Mouse (Mus musculus) forebrain, embryonic 11.5 days (tissue): ENCODE data around the gene 4931406P16Rik. TPM values are rescaled to one million over a fixed set of nuclear protein-coding genes. Genes with fewer than 3 reads are reported as not detected.

Experiments used
- ATAC-seq: fragments of 200-750 bp; cut with Nextera tagmentation; replicated peaks from 2 replicates; pipeline ENCODE4 v1.8.0; 2017; ENCODE audit warnings: moderate TSS enrichment; ENCODE audit not compliant: low FRiP score
- DNase-seq: peaks from one replicate; pipeline ENCODE4 v3.0.0-alpha.2; 2017; ENCODE audit warnings: low spot score
- H3K27ac ChIP-seq: fragments of 300-500 bp; sonication (generic); 2 replicates; pipeline ENCODE4 v1.5.1; 2014; ENCODE audit warnings: low read depth, low read length
- H3K27me3 ChIP-seq: fragments of 300-500 bp; sonication (generic); 2 replicates; pipeline ENCODE4 v1.6.1; 2014; ENCODE audit warnings: mild to moderate bottlenecking, low read length, mixed read lengths; ENCODE audit not compliant: control insufficient read depth, insufficient read depth
- H3K36me3 ChIP-seq: fragments of 300-500 bp; sonication (generic); 2 replicates; pipeline ENCODE4 v1.6.1; 2014; ENCODE audit warnings: mild to moderate bottlenecking, low read length, moderate library complexity, mixed read lengths; ENCODE audit not compliant: control insufficient read depth, insufficient read depth
- H3K4me1 ChIP-seq: fragments of 300-500 bp; sonication (generic); replicated peaks from 2 replicates; pipeline ENCODE4 v1.6.1; 2014; ENCODE audit warnings: low read length, mixed read lengths; ENCODE audit not compliant: control insufficient read depth, insufficient read depth
- H3K4me2 ChIP-seq: fragments of 300-500 bp; sonication (generic); 2 replicates; pipeline ENCODE4 v1.6.1; 2014; ENCODE audit warnings: low read depth, mild to moderate bottlenecking, low read length, moderate library complexity, mixed read lengths; ENCODE audit not compliant: severe bottlenecking
- H3K4me3 ChIP-seq: fragments of 300-500 bp; sonication (generic); 2 replicates; pipeline ENCODE4 v1.5.1; 2014; ENCODE audit warnings: low read depth, low read length
- H3K9ac ChIP-seq: fragments of 300-500 bp; sonication (generic); 2 replicates; pipeline ENCODE4 v1.6.1; 2014; ENCODE audit warnings: low read length
- H3K9me3 ChIP-seq: fragments of 300-500 bp; sonication (generic); 2 replicates; pipeline ENCODE4 v1.6.1; 2016; ENCODE audit warnings: low read length, mixed read lengths; ENCODE audit not compliant: control insufficient read depth
- WGBS: fragments of 180-500 bp; shearing (Covaris S2); extraction: QIAGEN DNeasy Blood & Tissue Kit; methylation state at CpG from one replicate; pipeline ENCODE4 v1.1.7; 2014; 5-methylcytosine and 5-hydroxymethylcytosine counted together
- polyA plus RNA-seq: library from polyadenylated mRNA; unstranded; fragments of >200 nt; fragmentation: Nextera tagmentation; extraction: Ambion mirVana; gene quantifications from 2 replicates; pipeline ENCODE4 v1.2.1, GENCODE M21; 2014

4931406P16Rik gene
- polyA plus RNA-seq, 1 experiment from 2014 or later = 32.7 TPM

DNA sequence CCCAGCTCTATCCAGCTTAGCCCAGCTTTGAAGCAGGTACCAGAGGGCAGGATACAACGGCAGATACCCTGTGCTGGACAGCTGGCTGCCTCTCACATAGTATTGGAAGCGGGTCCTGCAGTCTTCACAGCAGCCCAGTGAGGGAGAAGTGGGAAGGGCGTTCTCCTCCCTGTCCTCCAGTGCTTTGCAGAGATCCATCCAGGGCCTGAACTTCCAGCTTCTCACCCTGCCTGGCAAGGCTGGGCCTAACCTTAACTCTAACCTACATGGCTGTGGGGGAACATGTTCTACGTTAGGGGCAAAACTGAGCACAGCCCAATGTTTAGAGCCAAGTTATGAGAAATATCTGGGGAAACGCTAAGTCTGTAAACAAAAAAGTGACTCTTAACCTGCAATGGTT is 7.8 kb upstream of the 4931406P16Rik start:
- H3K27me3 ChIP-seq = no peaks in the 10 kb centered on the region
- H3K4me1 ChIP-seq = no peaks in the 10 kb centered on the region
- no peak overlapping the region for H3K4me2 ChIP-seq
- no peaks in the 10 kb centered on the region; the same call in 1 of the 2 replicates for H3K9me3 ChIP-seq
- DNase-seq (no peak), ATAC-seq (no peak)
- H3K36me3 ChIP-seq = no peaks in the 10 kb centered on the region
- H3K27ac ChIP-seq = no peak overlapping the region
- 84% methylated on average over 5 of the region's 5 CpGs for WGBS
- no peak overlapping the region for H3K4me3 ChIP-seq
- H3K9ac ChIP-seq = no peak overlapping the region

DNA sequence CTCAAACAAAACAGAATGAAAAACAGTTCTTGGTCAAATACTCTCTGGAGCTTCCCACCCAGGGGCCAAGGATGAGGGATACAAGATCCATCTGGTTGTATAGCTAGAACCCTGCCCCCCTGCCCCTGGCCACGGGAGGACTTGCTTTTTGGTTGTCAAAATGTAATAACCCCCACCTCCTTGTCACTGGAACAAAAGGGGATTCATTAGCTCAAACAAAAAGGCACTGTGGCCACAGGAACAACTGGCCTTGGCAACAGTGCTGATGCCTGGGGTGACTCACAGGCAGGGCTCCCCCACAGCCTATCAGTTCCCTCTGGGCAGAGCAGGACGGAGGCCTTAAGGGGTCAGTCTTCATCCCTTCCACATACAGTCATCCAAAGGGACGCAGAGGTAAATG is 6.6 kb upstream of the 4931406P16Rik start:
- Histone ChIP-seq H3K4me1 (no peaks in the 10 kb centered on the region), H3K4me2 (no peak overlapping the region), H3K27ac (no peak overlapping the region), H3K27me3 (no peaks in the 10 kb centered on the region), H3K9me3 (no peaks in the 10 kb centered on the region; the same call in 1 of the 2 replicates), H3K4me3 (no peak overlapping the region), H3K9ac (no peak overlapping the region), H3K36me3 (no peaks in the 10 kb centered on the region)
- WGBS = 31% methylated on average over 3 of the region's 3 CpGs
- no peak for ATAC-seq
- DNase-seq = no peak

DNA sequence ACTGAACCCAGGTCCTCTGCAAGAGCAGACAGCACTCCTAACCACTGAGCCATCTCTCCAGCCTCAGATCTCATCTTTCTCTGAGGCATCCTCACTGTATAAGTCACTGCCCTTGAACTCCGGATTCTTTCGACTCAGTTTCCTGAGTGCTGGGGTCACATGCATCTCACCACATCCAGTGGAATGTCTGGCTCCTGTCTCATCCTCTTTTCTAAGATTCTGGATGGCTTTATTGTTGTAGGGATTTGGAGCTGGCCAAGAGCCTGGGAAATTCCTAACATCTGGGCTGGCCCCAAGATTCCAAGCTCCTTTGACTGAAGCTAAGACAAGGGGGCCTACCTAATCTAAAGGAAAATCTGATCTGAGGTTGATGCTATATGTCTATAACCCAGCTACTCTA is 5.8 kb upstream of the 4931406P16Rik start:
- Histone ChIP-seq H3K27me3 (no peaks in the 10 kb centered on the region), H3K9ac (no peak overlapping the region), H3K4me2 (no peak overlapping the region), H3K4me3 (no peak overlapping the region), H3K4me1 (no peaks in the 10 kb centered on the region), H3K9me3 (no peaks in the 10 kb centered on the region; the same call in 1 of the 2 replicates), H3K27ac (no peak overlapping the region), H3K36me3 (no peaks in the 10 kb centered on the region)
- 92% methylated on average over 2 of the region's 2 CpGs for WGBS
- ATAC-seq (no peak), DNase-seq (no peak)

GRCm38 (mm10) chr7:34317901-34318476 is 4.6 kb upstream of the 4931406P16Rik start:
- H3K9me3 ChIP-seq = no peaks in the 10 kb centered on the region
- ATAC-seq (no peak), DNase-seq (no peak)
- no peak overlapping the region for H3K27ac ChIP-seq
- 75% methylated on average over 7 of the region's 7 CpGs for WGBS
- H3K4me2 ChIP-seq = no peak overlapping the region
- no peaks in the 10 kb centered on the region for H3K4me1 ChIP-seq
- H3K36me3 ChIP-seq = no peaks in the 10 kb centered on the region
- H3K4me3 ChIP-seq = no peak overlapping the region
- no peaks in the 10 kb centered on the region for H3K27me3 ChIP-seq
- no peak overlapping the region for H3K9ac ChIP-seq

DNA sequence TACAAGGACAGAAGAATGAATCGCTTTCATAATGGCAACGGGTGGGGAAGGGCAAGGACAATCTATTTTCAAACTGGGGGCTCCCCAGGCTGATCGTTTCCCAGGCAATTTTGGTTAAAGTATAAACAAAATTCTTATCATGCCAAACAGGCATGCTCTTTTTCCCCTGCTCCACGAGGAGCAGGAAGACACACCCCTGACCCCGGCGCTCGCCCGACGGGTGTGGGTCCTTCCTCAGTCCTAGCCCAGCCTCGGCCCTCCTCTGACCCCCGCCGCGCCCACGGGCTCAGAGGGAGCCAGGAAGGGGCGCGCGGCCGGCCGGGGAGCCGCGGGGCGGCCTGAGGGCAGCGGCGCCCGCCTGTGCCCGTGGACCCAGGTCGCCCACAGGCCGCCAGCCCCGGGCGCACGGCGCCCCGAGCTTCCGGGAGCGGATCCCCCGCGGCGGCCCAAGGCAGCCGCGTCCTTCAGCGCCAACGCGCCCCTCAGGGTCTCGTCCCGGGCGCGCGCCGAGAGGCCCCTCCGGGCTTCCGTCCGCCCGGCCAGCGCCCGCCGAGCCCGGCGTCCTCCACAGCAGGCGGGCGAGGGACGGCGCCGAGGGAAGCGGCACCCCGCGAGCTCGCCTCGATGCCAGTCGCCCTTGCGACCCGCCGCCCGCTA is 437 bp downstream of the 4931406P16Rik start:
- Histone ChIP-seq H3K36me3 (no peaks in the 10 kb centered on the region), H3K9me3 (no peaks in the 10 kb centered on the region), H3K27me3 (no peaks in the 10 kb centered on the region), H3K9ac (peak overlapping the region; percentile 82), H3K4me1 (no peaks in the 10 kb centered on the region), H3K4me2 (peak overlapping the region; percentile 61), H3K4me3 (peak overlapping the region; percentile 91), H3K27ac (peak overlapping the region; percentile 64)
- ATAC-seq (peak; percentile 90), DNase-seq (peak; percentile 73)
- 0% methylated on average over 48 of the region's 73 CpGs for WGBS

- no peak overlapping the region for H3K4me3 ChIP-seq
- WGBS = 92% methylated on average over 5 of the region's 5 CpGs
- no peaks in the 10 kb centered on the region for H3K9me3 ChIP-seq
- H3K4me2 ChIP-seq = no peak overlapping the region
- DNase-seq (no peak), ATAC-seq (no peak)
- no peaks in the 10 kb centered on the region for H3K4me1 ChIP-seq
- no peaks in the 10 kb centered on the region for H3K36me3 ChIP-seq
- no peak overlapping the region for H3K9ac ChIP-seq
- no peak overlapping the region for H3K27ac ChIP-seq
- H3K27me3 ChIP-seq = no peaks in the 10 kb centered on the region
Measured at GRCm38 (mm10) chr7:34309186-34309764, 4.1 kb downstream of the 4931406P16Rik start.

- H3K9ac ChIP-seq = no peak overlapping the region
- H3K4me3 ChIP-seq = no peak overlapping the region
- H3K4me2 ChIP-seq = no peak overlapping the region
- H3K36me3 ChIP-seq = no peaks in the 10 kb centered on the region
- 88% methylated on average over 5 of the region's 5 CpGs for WGBS
- ATAC-seq = no peak
- no peaks in the 10 kb centered on the region for H3K27me3 ChIP-seq
- H3K9me3 ChIP-seq = no peaks in the 10 kb centered on the region
- H3K4me1 ChIP-seq = no peaks in the 10 kb centered on the region
- no peak for DNase-seq
- no peak overlapping the region for H3K27ac ChIP-seq
Measured at GRCm38 (mm10) chr7:34308586-34308985, 4.8 kb downstream of the 4931406P16Rik start.

- Histone ChIP-seq H3K4me2 (no peak overlapping the region), H3K27me3 (no peaks in the 10 kb centered on the region), H3K4me3 (no peak overlapping the region), H3K9ac (no peak overlapping the region), H3K4me1 (no peaks in the 10 kb centered on the region), H3K36me3 (no peaks in the 10 kb centered on the region; the same call in 1 of the 2 replicates), H3K9me3 (no peaks in the 10 kb centered on the region), H3K27ac (no peak overlapping the region)
- ATAC-seq (no peak), DNase-seq (no peak)
- 74% methylated on average over 4 of the region's 4 CpGs for WGBS
Measured at GRCm38 (mm10) chr7:34305454-34305853, 7.9 kb downstream of the 4931406P16Rik start.
